ENCODE assay signal across 8 mouse cellular contexts in genomic region chr17:27134187-27134586, GRCm38 (mm10). TPM values are rescaled to one million over a fixed set of nuclear protein-coding genes. Genes with fewer than 3 reads are reported as not detected.
DNase-seq lines count a peak whose midpoint lies in the region; ATAC-seq and TF ChIP-seq lines count a peak whose summit lies in the region.

No protein-coding gene starts in this region.

- 20% methylated on average over 9 of the region's 9 CpGs for WGBS in spleen, adult 2 months
- WGBS in forebrain, embryonic 14.5 days, result 29% methylated on average over 9 of the region's 9 CpGs
- 15% methylated on average over 9 of the region's 9 CpGs for WGBS in liver, embryonic 12.5 days (ENCODE audit: insufficient replicate concordance)
- 30% methylated on average over 8 of the region's 9 CpGs for WGBS in stomach, embryonic 15.5 days

- no peaks in the 10 kb centered on the region for H3K36me3 ChIP-seq in spleen, adult 2 months (ENCODE audit: control insufficient read depth, insufficient read depth, low read length)
- H3K36me3 ChIP-seq in forebrain, embryonic 14.5 days (ENCODE audit: control insufficient read depth, insufficient read depth, low read length), result no peaks in the 10 kb centered on the region
- peaks cover 14% of the 10 kb centered on the region for H3K36me3 ChIP-seq in liver, embryonic 12.5 days
- H3K36me3 ChIP-seq in stomach, embryonic 15.5 days, result no peaks in the 10 kb centered on the region

- H3K4me3 ChIP-seq in spleen, adult 2 months (ENCODE audit: extremely low read depth, insufficient read depth, insufficient read length), result peak overlapping the region; percentile 52
- peak overlapping the region; percentile 54 for H3K4me3 ChIP-seq in forebrain, embryonic 14.5 days (ENCODE audit: low read depth, low read length)
- H3K4me3 ChIP-seq in liver, embryonic 12.5 days, result peak overlapping the region; percentile 73
- H3K4me3 ChIP-seq in stomach, embryonic 15.5 days (replicated peaks), result peak overlapping the region; percentile 84

- ATAC-seq in forebrain, embryonic 14.5 days, result peak; percentile 13; the same call in 1 of the 2 replicates
- peak; percentile 67 for ATAC-seq in liver, embryonic 12.5 days
- no peak for ATAC-seq in stomach, embryonic 15.5 days (ENCODE audit: insufficient read depth, low FRiP score, low read depth)

- peak overlapping the region; percentile 80; the same call in 1 of the 2 replicates for H3K27ac ChIP-seq in spleen, adult 2 months (ENCODE audit: insufficient read depth, low read length)
- H3K27ac ChIP-seq in forebrain, embryonic 14.5 days (ENCODE audit: low read depth, low read length), result peak overlapping the region; percentile 75; the same call in 1 of the 2 replicates
- H3K27ac ChIP-seq in liver, embryonic 12.5 days, result peak overlapping the region; percentile 76
- H3K27ac ChIP-seq in stomach, embryonic 15.5 days, result no peak overlapping the region

- DNase-seq in spleen, adult 2 months (ENCODE audit: low read depth in 1 of 2, low spot score in 2 of 2), result no peak
- no peak for DNase-seq in spleen, postnatal 36 days (ENCODE audit: low spot score in 2 of 2)
- DNase-seq in forebrain, embryonic 14.5 days (ENCODE audit: low spot score), result no peak
- DNase-seq in cerebellum, adult 11-12 months, result no peak
- DNase-seq in urinary bladder, adult 2 months (ENCODE audit: low spot score), result no peak
- DNase-seq in MN1 (ENCODE audit: low spot score), result no peak

- H3K9ac ChIP-seq in forebrain, embryonic 14.5 days (ENCODE audit: low read length), result peak overlapping the region; percentile 71
- peak overlapping the region; percentile 73; the same call in 1 of the 2 replicates for H3K9ac ChIP-seq in liver, embryonic 12.5 days
- H3K9ac ChIP-seq in stomach, embryonic 15.5 days, result no peak overlapping the region

- H3K9me3 ChIP-seq in forebrain, embryonic 14.5 days (replicated peaks; ENCODE audit: control insufficient read depth, low read length), result no peaks in the 10 kb centered on the region
- H3K9me3 ChIP-seq in liver, embryonic 12.5 days (replicated peaks), result no peaks in the 10 kb centered on the region
- H3K9me3 ChIP-seq in stomach, embryonic 15.5 days, result no peaks in the 10 kb centered on the region

- H3K4me1 ChIP-seq in spleen, adult 2 months (ENCODE audit: control insufficient read depth, insufficient read depth, insufficient read length), result peaks cover 6% of the 10 kb centered on the region; the same call in 1 of the 2 replicates
- peaks cover 19% of the 10 kb centered on the region for H3K4me1 ChIP-seq in forebrain, embryonic 14.5 days (ENCODE audit: control insufficient read depth, insufficient read depth, low read length)
- peaks cover 59% of the 10 kb centered on the region for H3K4me1 ChIP-seq in liver, embryonic 12.5 days
- H3K4me1 ChIP-seq in stomach, embryonic 15.5 days, result peaks cover 39% of the 10 kb centered on the region

- TF ChIP-seq CTCF in spleen, adult 2 months (IDR thresholded peaks at IDR 0.05; ENCODE audit: extremely low read depth, insufficient read depth, insufficient read length, insufficient replicate concordance), result no peak

- no peaks in the 10 kb centered on the region for H3K27me3 ChIP-seq in spleen, adult 2 months (ENCODE audit: control insufficient read depth, insufficient read depth, low read length)
- H3K27me3 ChIP-seq in forebrain, embryonic 14.5 days (replicated peaks; ENCODE audit: control insufficient read depth, insufficient read depth, low read length), result no peaks in the 10 kb centered on the region
- peaks cover 4% of the 10 kb centered on the region; the same call in 1 of the 2 replicates for H3K27me3 ChIP-seq in liver, embryonic 12.5 days (replicated peaks)
- H3K27me3 ChIP-seq in stomach, embryonic 15.5 days (replicated peaks), result 0 out of 2 replicates have a peak, but pooled peaks cover 4% of the 10 kb centered on the region

- TF ChIP-seq POLR2A in spleen, adult 2 months (IDR thresholded peaks at IDR 0.05; ENCODE audit: low read depth, low read length), result no peak

- H3K4me2 ChIP-seq in forebrain, embryonic 14.5 days (ENCODE audit: low read length), result peak overlapping the region; percentile 52
- H3K4me2 ChIP-seq in liver, embryonic 12.5 days, result peak overlapping the region; percentile 68
- H3K4me2 ChIP-seq in stomach, embryonic 15.5 days, result peak overlapping the region; percentile 63

RNA-seq across cellular contexts. Expression of gene Uqcc2, which starts 0.5 kb away (rescaled TPM):
- 49.1 and 73.4 TPM in 2 replicates for polyA plus RNA-seq in spleen, adult 2 months (2012; rRNA removed)
- 360 and 385 TPM in 2 replicates for polyA plus RNA-seq in forebrain, embryonic 14.5 days (2014; fragmentation: Nextera tagmentation; extraction: Ambion mirVana)
- 254 and 262 TPM in 2 replicates for polyA plus RNA-seq in liver, embryonic 12.5 days (2016; fragmentation: Nextera tagmentation; extraction: Ambion mirVana)
- polyA plus RNA-seq in stomach, embryonic 15.5 days (2015; fragmentation: Nextera tagmentation; extraction: Ambion mirVana), result 267 and 309 TPM in 2 replicates
- 175 and 243 TPM in 2 replicates for polyA plus RNA-seq in urinary bladder, adult 2 months (2012; rRNA removed)

RNA-seq across cellular contexts. Expression of gene Ip6k3, which starts 33.4 kb away (rescaled TPM):
- 0.62 and 0.71 TPM in 2 replicates for polyA plus RNA-seq in spleen, adult 2 months (2012; rRNA removed)
- polyA plus RNA-seq in forebrain, embryonic 14.5 days (2014; fragmentation: Nextera tagmentation; extraction: Ambion mirVana), result 0.21 and 0.28 TPM in 2 replicates
- polyA plus RNA-seq in liver, embryonic 12.5 days (2016; fragmentation: Nextera tagmentation; extraction: Ambion mirVana), result 0.13 TPM in 1 of 2 replicates, not detected in the other
- 0.18 and 0.21 TPM in 2 replicates for polyA plus RNA-seq in stomach, embryonic 15.5 days (2015; fragmentation: Nextera tagmentation; extraction: Ambion mirVana)
- polyA plus RNA-seq in urinary bladder, adult 2 months (2012; rRNA removed), result 0.13 and 0.17 TPM in 2 replicates
